Mouse (Mus musculus): ENCODE data around the gene Vmn1r219. TPM values are rescaled to one million over a fixed set of nuclear protein-coding genes. Genes with fewer than 3 reads are reported as not detected.
"Not testable (repeated sequence)": the region's sequence is repeated elsewhere in the genome, so short reads cannot be mapped to it uniquely, and the experiment has no call there.

The Vmn1r219 gene
- polyA plus RNA-seq (2014; fragmentation: Nextera tagmentation; extraction: Ambion mirVana), result not detected in 2 replicates

DNA sequence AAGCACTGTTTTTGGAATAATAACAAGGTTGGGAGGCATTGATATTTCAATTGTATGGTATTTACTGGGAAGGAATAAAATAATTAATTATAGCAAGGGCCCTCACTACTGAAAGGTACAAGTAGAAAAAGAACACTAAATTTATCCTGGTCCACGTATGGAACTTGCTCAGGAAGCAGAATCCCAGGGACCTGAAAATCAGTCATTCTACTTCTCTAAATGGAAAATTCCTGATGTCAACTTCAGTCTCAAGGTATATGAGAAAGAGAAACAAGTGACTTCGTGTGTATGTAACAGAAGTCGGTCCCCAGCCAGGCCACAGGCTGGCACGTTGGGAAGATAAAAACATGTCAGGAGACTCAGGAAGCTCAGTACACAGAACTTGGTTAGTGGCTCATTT lies at the start of gene Vmn1r219:
Gene Vmn1r219, plus strand, starts transcription at position 301 of the 400 bp plus-strand sequence.
- H3K27ac ChIP-seq (ENCODE audit: low read length), result no peak within 1 kb of the TSS
- no peaks in the 10 kb centered on the region for H3K4me1 ChIP-seq (ENCODE audit: control insufficient read depth, insufficient read depth, low read length)
- no peak within 1 kb of the TSS for H3K4me2 ChIP-seq (replicated peaks; ENCODE audit: low read depth, low read length)
- WGBS, result 83% methylated on average over 4 of the region's 4 CpGs
- no peak within 1 kb of the TSS for H3K9ac ChIP-seq (replicated peaks; ENCODE audit: low read depth, low read length)
- H3K9me3 ChIP-seq (ENCODE audit: control insufficient read depth, low read depth, low read length), result no peaks in the 10 kb centered on the region
- no peaks in the 10 kb centered on the region for H3K36me3 ChIP-seq (ENCODE audit: control insufficient read depth, insufficient read depth, low read length)
- no peaks in the 10 kb centered on the region for H3K27me3 ChIP-seq (ENCODE audit: control insufficient read depth, insufficient read depth, low read length)
- H3K4me3 ChIP-seq (ENCODE audit: low read depth, low read length), result no peak within 1 kb of the TSS
- no peak for ATAC-seq (ENCODE audit: insufficient number of reproducible peaks, insufficient read depth, low FRiP score, low read depth)

DNA sequence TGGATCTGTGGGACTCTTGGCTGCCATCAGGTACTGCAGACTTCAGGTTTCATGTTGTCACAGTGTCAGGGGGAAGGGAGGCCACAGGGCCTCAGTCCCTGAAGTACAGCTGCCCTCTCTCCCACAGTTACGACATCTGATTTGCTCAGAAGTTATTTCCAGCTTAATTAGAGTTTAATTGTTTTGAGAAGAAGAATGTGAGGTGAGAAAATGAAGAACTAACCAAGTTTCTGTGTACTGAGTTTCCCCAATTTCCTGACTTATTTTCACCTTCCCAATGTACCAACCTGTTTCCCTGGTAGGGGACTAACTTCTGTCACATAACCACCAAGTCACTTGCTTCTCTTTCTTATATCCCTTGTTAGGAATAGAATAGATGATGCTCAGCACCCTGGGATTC lies 41.0 kb upstream of the Vmn1r219 start, which contains the start of gene Vmn1r217:
Gene Vmn1r217, minus strand, starts transcription at position 101 of the 400 bp plus-strand sequence.
- not testable (repeated sequence) for ATAC-seq (ENCODE audit: insufficient number of reproducible peaks, insufficient read depth, low FRiP score, low read depth); H3K4me2 ChIP-seq (replicated peaks; ENCODE audit: low read depth, low read length)

DNA sequence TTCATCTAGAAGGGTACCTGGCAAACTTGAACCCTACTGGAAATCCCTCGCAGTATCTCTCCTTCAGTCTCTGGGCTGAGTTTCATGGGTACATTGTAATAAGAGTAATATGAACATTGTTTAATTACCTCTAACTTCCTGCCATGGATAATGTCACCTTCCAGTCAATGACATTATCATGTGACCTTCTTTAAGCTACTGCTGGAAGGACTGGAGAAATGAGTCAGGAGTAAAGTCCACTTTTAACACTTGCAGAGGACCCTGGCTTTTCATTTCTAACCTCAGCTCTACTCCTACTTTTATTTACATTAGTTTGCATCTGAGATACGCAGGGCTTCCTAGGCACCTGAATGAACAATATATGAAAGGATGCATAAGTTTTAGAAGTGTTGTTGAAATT lies 38.5 kb upstream of the Vmn1r219 start:
- H3K4me2 ChIP-seq (replicated peaks; ENCODE audit: low read depth, low read length), result no peak overlapping the region
- H3K9ac ChIP-seq (replicated peaks; ENCODE audit: low read depth, low read length), result no peak overlapping the region
- no peaks in the 10 kb centered on the region for H3K36me3 ChIP-seq (ENCODE audit: control insufficient read depth, insufficient read depth, low read length)
- H3K27ac ChIP-seq (ENCODE audit: low read length), result no peak overlapping the region
- H3K4me1 ChIP-seq (ENCODE audit: control insufficient read depth, insufficient read depth, low read length), result no peaks in the 10 kb centered on the region
- no peak overlapping the region for H3K4me3 ChIP-seq (ENCODE audit: low read depth, low read length)
- ATAC-seq (ENCODE audit: insufficient number of reproducible peaks, insufficient read depth, low FRiP score, low read depth), result no peak
- WGBS, result 80% methylated on average over 2 of the region's 2 CpGs
- no peaks in the 10 kb centered on the region for H3K9me3 ChIP-seq (ENCODE audit: control insufficient read depth, low read depth, low read length)
- no peaks in the 10 kb centered on the region for H3K27me3 ChIP-seq (ENCODE audit: control insufficient read depth, insufficient read depth, low read length)

More for the DNA sequence above, 41.0 kb upstream of the Vmn1r219 start, which contains the start of gene Vmn1r217:
- not testable (repeated sequence) for H3K27me3 ChIP-seq (ENCODE audit: control insufficient read depth, insufficient read depth, low read length); H3K4me3 ChIP-seq (ENCODE audit: low read depth, low read length); H3K36me3 ChIP-seq (ENCODE audit: control insufficient read depth, insufficient read depth, low read length); H3K9ac ChIP-seq (replicated peaks; ENCODE audit: low read depth, low read length); H3K9me3 ChIP-seq (ENCODE audit: control insufficient read depth, low read depth, low read length); H3K27ac ChIP-seq (ENCODE audit: low read length); H3K4me1 ChIP-seq (ENCODE audit: control insufficient read depth, insufficient read depth, low read length)
- WGBS, result 70% methylated on average over 1 of the region's 1 CpGs

DNA sequence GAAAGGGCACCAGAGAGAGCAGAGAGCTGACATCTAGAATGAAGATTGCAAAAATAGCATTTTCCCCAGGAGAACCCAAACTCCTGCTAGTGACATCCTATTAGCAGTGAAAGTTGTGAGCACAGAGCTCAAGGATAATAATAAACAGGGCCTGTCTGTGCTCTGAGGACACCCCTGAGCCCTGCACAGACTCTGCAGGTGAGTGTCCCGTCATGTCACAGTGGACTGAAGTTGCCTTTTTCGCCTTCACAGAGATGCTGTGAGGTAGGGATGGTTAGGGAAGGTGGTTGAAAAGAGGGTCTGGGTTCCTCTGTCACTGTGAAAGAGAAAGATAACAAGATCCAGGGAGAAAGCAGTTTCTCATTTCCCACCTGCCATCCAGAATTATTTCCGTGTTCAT lies 26.0 kb upstream of the Vmn1r219 start, which contains the start of gene Vmn1r218:
Gene Vmn1r218, plus strand, starts transcription at position 57 of the 400 bp plus-strand sequence.
- Histone ChIP-seq H3K4me3 (ENCODE audit: low read depth, low read length) (no peak within 1 kb of the TSS), H3K4me2 (replicated peaks; ENCODE audit: low read depth, low read length) (no peak within 1 kb of the TSS), H3K9ac (replicated peaks; ENCODE audit: low read depth, low read length) (no peak within 1 kb of the TSS), H3K4me1 (ENCODE audit: control insufficient read depth, insufficient read depth, low read length) (no peaks in the 10 kb centered on the region), H3K27me3 (ENCODE audit: control insufficient read depth, insufficient read depth, low read length) (no peaks in the 10 kb centered on the region), H3K36me3 (ENCODE audit: control insufficient read depth, insufficient read depth, low read length) (no peaks in the 10 kb centered on the region), H3K9me3 (ENCODE audit: control insufficient read depth, low read depth, low read length) (no peaks in the 10 kb centered on the region), H3K27ac (ENCODE audit: low read length) (no peak within 1 kb of the TSS)
- no peak for ATAC-seq (ENCODE audit: insufficient number of reproducible peaks, insufficient read depth, low FRiP score, low read depth)
- WGBS, result 70% methylated on average over 3 of the region's 3 CpGs

DNA sequence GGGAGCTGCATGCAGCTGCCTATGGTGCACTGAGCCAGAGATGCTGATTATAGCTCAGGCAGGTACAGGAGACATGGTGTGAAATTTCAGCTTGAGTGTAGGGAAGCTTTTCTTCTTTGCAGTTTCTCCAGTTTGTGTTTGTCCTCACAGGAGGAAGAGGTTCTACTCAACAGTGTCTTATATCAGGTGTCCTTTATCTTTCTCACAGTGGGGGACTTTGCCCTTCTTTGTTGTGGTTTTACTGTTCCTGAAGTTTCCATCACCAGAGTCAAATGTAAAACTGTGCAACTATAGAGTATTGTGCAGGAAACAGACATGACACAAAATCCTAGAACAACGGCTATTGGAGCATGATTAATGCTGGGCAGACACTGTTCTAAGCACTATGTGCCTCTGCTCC lies 25.6 kb upstream of the Vmn1r219 start:
- H3K4me3 ChIP-seq (ENCODE audit: low read depth, low read length), result no peak overlapping the region
- no peaks in the 10 kb centered on the region for H3K4me1 ChIP-seq (ENCODE audit: control insufficient read depth, insufficient read depth, low read length)
- H3K36me3 ChIP-seq (ENCODE audit: control insufficient read depth, insufficient read depth, low read length), result no peaks in the 10 kb centered on the region
- 55% methylated on average over 1 of the region's 1 CpGs for WGBS
- H3K9me3 ChIP-seq (ENCODE audit: control insufficient read depth, low read depth, low read length), result no peaks in the 10 kb centered on the region
- no peak overlapping the region for H3K27ac ChIP-seq (ENCODE audit: low read length)
- H3K4me2 ChIP-seq (replicated peaks; ENCODE audit: low read depth, low read length), result no peak overlapping the region
- H3K9ac ChIP-seq (replicated peaks; ENCODE audit: low read depth, low read length), result no peak overlapping the region
- no peak for ATAC-seq (ENCODE audit: insufficient number of reproducible peaks, insufficient read depth, low FRiP score, low read depth)
- no peaks in the 10 kb centered on the region for H3K27me3 ChIP-seq (ENCODE audit: control insufficient read depth, insufficient read depth, low read length)

DNA sequence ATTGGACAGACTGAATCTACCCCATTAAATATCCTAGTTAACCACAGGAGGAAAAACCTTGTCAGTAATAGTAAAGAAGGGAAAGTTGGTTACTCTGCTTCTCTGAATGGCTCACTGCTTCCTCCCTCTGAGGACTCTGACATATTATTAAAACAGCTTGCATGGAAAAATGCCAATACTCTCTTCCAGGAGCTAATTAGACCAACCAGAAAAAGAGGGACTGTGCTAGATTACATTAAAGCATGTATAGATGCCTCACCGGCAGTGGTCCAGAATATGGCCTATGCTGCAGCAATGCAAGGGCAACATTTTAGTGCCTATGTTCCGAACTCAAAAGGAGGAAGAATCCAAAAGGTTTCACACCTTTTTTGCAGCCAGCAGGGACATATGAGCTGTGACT lies 20.2 kb upstream of the Vmn1r219 start:
- 75% methylated on average over 2 of the region's 2 CpGs for WGBS
- no peak for ATAC-seq (ENCODE audit: insufficient number of reproducible peaks, insufficient read depth, low FRiP score, low read depth)
- H3K27me3 ChIP-seq (ENCODE audit: control insufficient read depth, insufficient read depth, low read length), result no peaks in the 10 kb centered on the region
- no peak overlapping the region for H3K4me2 ChIP-seq (replicated peaks; ENCODE audit: low read depth, low read length)
- H3K4me1 ChIP-seq (ENCODE audit: control insufficient read depth, insufficient read depth, low read length), result no peaks in the 10 kb centered on the region
- no peak overlapping the region for H3K9ac ChIP-seq (replicated peaks; ENCODE audit: low read depth, low read length)
- no peak overlapping the region for H3K27ac ChIP-seq (ENCODE audit: low read length)
- no peaks in the 10 kb centered on the region for H3K9me3 ChIP-seq (ENCODE audit: control insufficient read depth, low read depth, low read length)
- no peak overlapping the region for H3K4me3 ChIP-seq (ENCODE audit: low read depth, low read length)
- H3K36me3 ChIP-seq (ENCODE audit: control insufficient read depth, insufficient read depth, low read length), result no peaks in the 10 kb centered on the region

DNA sequence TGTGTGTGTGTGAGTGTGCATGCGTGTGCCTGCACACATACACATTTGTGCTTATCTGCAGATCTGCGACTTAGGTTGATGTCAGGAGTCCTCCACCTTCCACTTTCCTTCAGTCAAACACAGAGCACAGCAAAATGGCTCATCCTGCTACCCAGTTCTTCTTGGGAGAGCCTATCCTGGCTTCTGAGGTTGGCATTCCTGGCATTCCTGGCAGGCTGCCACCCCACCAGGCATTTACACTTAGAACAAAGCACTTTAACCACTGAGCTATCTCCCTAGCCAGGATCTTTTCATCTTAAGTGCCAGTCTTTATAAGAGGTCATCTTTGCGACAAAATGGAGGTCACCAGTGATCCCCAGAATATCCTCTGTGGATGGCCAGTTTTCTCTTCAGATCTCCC lies 1.3 kb upstream of the Vmn1r219 start:
- ATAC-seq (ENCODE audit: insufficient number of reproducible peaks, insufficient read depth, low FRiP score, low read depth), result no peak
- Histone ChIP-seq H3K4me3 (ENCODE audit: low read depth, low read length) (no peak overlapping the region), H3K27me3 (ENCODE audit: control insufficient read depth, insufficient read depth, low read length) (no peaks in the 10 kb centered on the region), H3K4me1 (ENCODE audit: control insufficient read depth, insufficient read depth, low read length) (no peaks in the 10 kb centered on the region), H3K9me3 (ENCODE audit: control insufficient read depth, low read depth, low read length) (no peaks in the 10 kb centered on the region), H3K27ac (ENCODE audit: low read length) (no peak overlapping the region), H3K9ac (replicated peaks; ENCODE audit: low read depth, low read length) (no peak overlapping the region), H3K4me2 (replicated peaks; ENCODE audit: low read depth, low read length) (no peak overlapping the region), H3K36me3 (ENCODE audit: control insufficient read depth, insufficient read depth, low read length) (no peaks in the 10 kb centered on the region)
- 63% methylated on average over 3 of the region's 3 CpGs for WGBS

DNA sequence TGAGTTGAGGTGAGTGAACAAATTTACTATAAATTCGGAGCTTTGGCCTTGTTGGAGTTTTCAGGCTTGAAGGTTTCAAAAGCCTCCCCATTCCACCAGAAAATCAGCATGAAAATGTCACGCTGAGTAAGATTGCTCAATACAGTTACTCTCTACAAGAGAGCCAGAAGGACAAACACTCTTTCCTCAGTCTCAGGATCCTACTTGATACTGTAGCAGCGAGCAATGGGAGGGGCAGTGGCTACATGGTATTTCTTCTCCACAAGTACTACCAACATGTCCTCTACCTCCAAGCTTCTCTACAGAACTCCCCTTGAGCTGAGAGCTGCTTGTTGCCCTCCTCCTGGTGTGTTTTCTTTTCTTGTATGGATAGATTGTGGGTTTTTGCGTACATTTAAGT lies 7.4 kb downstream of the Vmn1r219 start:
- ATAC-seq (ENCODE audit: insufficient number of reproducible peaks, insufficient read depth, low FRiP score, low read depth); H3K9ac ChIP-seq (replicated peaks; ENCODE audit: low read depth, low read length); H3K4me2 ChIP-seq (replicated peaks; ENCODE audit: low read depth, low read length); H3K27ac ChIP-seq (ENCODE audit: low read length); H3K4me3 ChIP-seq (ENCODE audit: low read depth, low read length); H3K27me3 ChIP-seq (ENCODE audit: control insufficient read depth, insufficient read depth, low read length); H3K4me1 ChIP-seq (ENCODE audit: control insufficient read depth, insufficient read depth, low read length); H3K9me3 ChIP-seq (ENCODE audit: control insufficient read depth, low read depth, low read length); H3K36me3 ChIP-seq (ENCODE audit: control insufficient read depth, insufficient read depth, low read length): not testable (repeated sequence)
- WGBS, result 86% methylated on average over 4 of the region's 4 CpGs

DNA sequence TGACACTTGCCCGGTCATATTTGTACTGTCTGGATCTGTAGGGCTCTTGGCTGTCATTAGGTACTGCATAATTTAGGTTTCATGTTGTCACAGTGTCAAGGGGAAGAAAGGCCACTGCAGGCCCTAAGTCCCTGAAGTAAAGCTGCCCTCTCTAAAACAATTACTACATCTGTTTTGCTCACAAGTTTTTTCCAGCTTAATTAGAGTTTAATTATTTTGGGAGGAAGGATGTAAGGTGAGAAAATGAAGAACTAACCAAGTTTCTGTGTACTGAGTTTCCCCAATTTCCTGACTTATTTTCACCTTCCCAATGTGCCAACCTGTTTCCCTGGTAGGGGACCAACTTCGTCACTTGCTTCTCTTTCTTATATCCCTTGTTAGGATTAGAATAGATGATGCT lies 28.8 kb downstream of the Vmn1r219 start, which contains the start of gene Vmn1r220:
Gene Vmn1r220, minus strand, starts transcription at position 101 of the 400 bp plus-strand sequence.
- Histone ChIP-seq H3K27ac (ENCODE audit: low read length) (no peak within 1 kb of the TSS), H3K4me3 (ENCODE audit: low read depth, low read length) (no peak within 1 kb of the TSS), H3K36me3 (ENCODE audit: control insufficient read depth, insufficient read depth, low read length) (no peaks in the 10 kb centered on the region), H3K9me3 (ENCODE audit: control insufficient read depth, low read depth, low read length) (no peaks in the 10 kb centered on the region), H3K9ac (replicated peaks; ENCODE audit: low read depth, low read length) (no peak within 1 kb of the TSS), H3K4me1 (ENCODE audit: control insufficient read depth, insufficient read depth, low read length) (no peaks in the 10 kb centered on the region), H3K27me3 (ENCODE audit: control insufficient read depth, insufficient read depth, low read length) (no peaks in the 10 kb centered on the region), H3K4me2 (replicated peaks; ENCODE audit: low read depth, low read length) (no peak within 1 kb of the TSS)
- ATAC-seq (ENCODE audit: insufficient number of reproducible peaks, insufficient read depth, low FRiP score, low read depth), result no peak
- WGBS, result 90% methylated on average over 2 of the region's 2 CpGs
